Mouse (Mus musculus) small intestine, adult 2 months (tissue): Measurements from ENCODE around the gene Tmtc1.

Source experiments
- CTCF ChIP-seq: fragments of 200-500 bp; IDR thresholded peaks from 2 replicates; pipeline ENCODE4 v1.5.1; 2012; ENCODE audit warnings: low read depth, mild to moderate bottlenecking, control low read depth, inconsistent platforms, low read length, moderate library complexity, mixed read lengths; ENCODE audit not compliant: insufficient replicate concordance, insufficient read length; ENCODE audit errors: extremely low read depth
- POLR2A ChIP-seq: fragments of 200-500 bp; IDR thresholded peaks from 2 replicates; pipeline ENCODE4 v1.6.1; 2012; ENCODE audit warnings: low read depth, mild to moderate bottlenecking, control low read depth, inconsistent platforms, low read length, moderate library complexity

DNA sequence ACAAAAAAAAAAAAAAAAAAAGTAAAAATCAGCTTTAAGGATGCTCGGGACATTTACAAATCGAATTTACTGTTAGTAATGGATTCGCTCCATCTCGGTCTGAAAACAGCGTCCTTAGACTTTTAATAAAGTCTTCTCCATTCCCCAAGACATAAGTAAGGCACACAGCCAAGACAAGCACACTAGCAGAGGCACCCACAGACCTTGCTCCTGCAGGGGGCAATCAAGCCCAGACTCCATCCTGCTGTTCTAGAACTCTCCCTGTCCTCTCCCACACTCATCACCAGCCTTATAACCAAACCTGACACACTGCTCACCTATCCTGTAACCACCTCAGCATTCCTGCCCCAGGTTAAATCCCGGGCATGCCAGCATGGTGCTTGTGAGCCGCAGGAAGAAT lies 52.9 kb downstream of the Tmtc1 start:
- TF ChIP-seq POLR2A (no peak), CTCF (no peak)
